Mouse (Mus musculus) neural tube, embryonic 14.5 days (tissue): ENCODE data around the gene Zmynd8. TPM values are rescaled to one million over a fixed set of nuclear protein-coding genes. Genes with fewer than 3 reads are reported as not detected.

Source experiments
- ATAC-seq: fragments of 200-750 bp; cut with Nextera tagmentation; 2 replicates; pipeline ENCODE4 v1.8.0; 2017; ENCODE audit warnings: low read depth, mild to moderate bottlenecking, moderate TSS enrichment, moderate library complexity
- H3K27ac ChIP-seq: fragments of 300-500 bp; sonication (generic); 2 replicates; pipeline ENCODE4 v1.5.1; 2014; ENCODE audit warnings: low read depth, mild to moderate bottlenecking, control low read depth, low read length, moderate library complexity, mixed read lengths
- H3K27me3 ChIP-seq: fragments of 300-500 bp; sonication (generic); 2 replicates; pipeline ENCODE4 v1.6.1; 2014; ENCODE audit warnings: low read length; ENCODE audit not compliant: control insufficient read depth, insufficient read depth
- H3K36me3 ChIP-seq: fragments of 300-500 bp; sonication (generic); 2 replicates; pipeline ENCODE4 v1.6.1; 2014; ENCODE audit warnings: low read length, mixed read lengths; ENCODE audit not compliant: control insufficient read depth, insufficient read depth
- H3K4me1 ChIP-seq: fragments of 300-500 bp; sonication (generic); 2 replicates; pipeline ENCODE4 v1.6.1; 2014; ENCODE audit warnings: low read length; ENCODE audit not compliant: control insufficient read depth, insufficient read depth
- H3K4me2 ChIP-seq: fragments of 300-500 bp; sonication (generic); 2 replicates; pipeline ENCODE4 v1.6.1; 2014; ENCODE audit warnings: mild to moderate bottlenecking, low read depth, low read length, control low read depth
- H3K4me3 ChIP-seq: fragments of 300-500 bp; sonication (generic); 2 replicates; pipeline ENCODE4 v1.5.1; 2014; ENCODE audit warnings: low read depth, low read length, control low read depth, mixed read lengths
- H3K9ac ChIP-seq: fragments of 300-500 bp; sonication (generic); replicated peaks from 2 replicates; pipeline ENCODE4 v1.6.1; 2014; ENCODE audit warnings: low read depth, mild to moderate bottlenecking, control low read depth, low read length, mixed read lengths
- H3K9me3 ChIP-seq: fragments of 300-500 bp; sonication (generic); 2 replicates; pipeline ENCODE4 v1.6.1; 2016; ENCODE audit warnings: low read length; ENCODE audit not compliant: control insufficient read depth
- WGBS: fragments of 180-500 bp; shearing (Covaris S2); extraction: QIAGEN DNeasy Blood & Tissue Kit; methylation state at CpG from one replicate; pipeline ENCODE4 v1.1.7; 2014; 5-methylcytosine and 5-hydroxymethylcytosine counted together
- polyA plus RNA-seq: library from polyadenylated mRNA; unstranded; fragments of >200 nt; fragmentation: Nextera tagmentation; extraction: Ambion mirVana; gene quantifications from 2 replicates; pipeline ENCODE4 v1.2.1, GENCODE M21; 2014

Gene Zmynd8
- polyA plus RNA-seq, 1 experiment from 2014 or later: 69.3 TPM

- no peak; the same call in 1 of the 2 replicates for ATAC-seq
Measured at GRCm38 (mm10) chr2:165768805-165769358, 129.9 kb downstream of the Zmynd8 start.

GRCm38 (mm10) chr2:165759421-165759985 is 139.3 kb downstream of the Zmynd8 start:
- Histone ChIP-seq H3K27ac (no peak overlapping the region), H3K9me3 (no peaks in the 10 kb centered on the region), H3K4me3 (no peak overlapping the region), H3K4me2 (no peak overlapping the region), H3K36me3 (no peaks in the 10 kb centered on the region), H3K9ac (no peak overlapping the region), H3K27me3 (no peaks in the 10 kb centered on the region), H3K4me1 (peaks cover 7% of the 10 kb centered on the region; the same call in 1 of the 2 replicates)
- no peak for ATAC-seq
- 72% methylated on average over 13 of the region's 13 CpGs for WGBS

More at GRCm38 (mm10) chr2:165768805-165769358, 129.9 kb downstream of the Zmynd8 start:
- Histone ChIP-seq H3K9me3 (no peaks in the 10 kb centered on the region), H3K27ac (peak overlapping the region; percentile 1; the same call in 1 of the 2 replicates), H3K36me3 (no peaks in the 10 kb centered on the region; the same call in 1 of the 2 replicates), H3K27me3 (no peaks in the 10 kb centered on the region), H3K4me3 (no peak overlapping the region), H3K4me2 (no peak overlapping the region), H3K4me1 (peaks cover 4% of the 10 kb centered on the region; the same call in 1 of the 2 replicates), H3K9ac (no peak overlapping the region)
- WGBS: 42% methylated on average over 10 of the region's 11 CpGs

GRCm38 (mm10) chr2:165758534-165758933 is 140.3 kb downstream of the Zmynd8 start:
- Histone ChIP-seq H3K27ac (peak overlapping the region; percentile 7; the same call in 1 of the 2 replicates), H3K9ac (no peak overlapping the region), H3K36me3 (no peaks in the 10 kb centered on the region), H3K27me3 (no peaks in the 10 kb centered on the region), H3K9me3 (no peaks in the 10 kb centered on the region), H3K4me1 (peaks cover 7% of the 10 kb centered on the region; the same call in 1 of the 2 replicates), H3K4me2 (no peak overlapping the region), H3K4me3 (no peak overlapping the region)
- peak; percentile 32; the same call in 1 of the 2 replicates for ATAC-seq
- 7% methylated on average over 5 of the region's 5 CpGs for WGBS

GRCm38 (mm10) chr2:165757799-165758198 is 141.0 kb downstream of the Zmynd8 start:
- H3K9ac ChIP-seq: 0 out of 2 replicates have a peak overlapping the region, but pooled peaks have one; percentile 42
- 28% methylated on average over 15 of the region's 15 CpGs for WGBS
- no peaks in the 10 kb centered on the region for H3K9me3 ChIP-seq
- no peaks in the 10 kb centered on the region for H3K36me3 ChIP-seq
- H3K4me3 ChIP-seq: no peak overlapping the region
- H3K27me3 ChIP-seq: no peaks in the 10 kb centered on the region
- peak overlapping the region; percentile 40; the same call in 1 of the 2 replicates for H3K27ac ChIP-seq
- H3K4me2 ChIP-seq: peak overlapping the region; percentile 3; the same call in 1 of the 2 replicates
- H3K4me1 ChIP-seq: peaks cover 7% of the 10 kb centered on the region; the same call in 1 of the 2 replicates
- peak; percentile 50 for ATAC-seq

- no peaks in the 10 kb centered on the region for H3K9me3 ChIP-seq
- no peak overlapping the region for H3K4me2 ChIP-seq
- no peak overlapping the region for H3K4me3 ChIP-seq
- WGBS: 83% methylated on average over 4 of the region's 4 CpGs
- peaks cover 2% of the 10 kb centered on the region; the same call in 1 of the 2 replicates for H3K4me1 ChIP-seq
- H3K36me3 ChIP-seq: no peaks in the 10 kb centered on the region
- no peaks in the 10 kb centered on the region for H3K27me3 ChIP-seq
- H3K27ac ChIP-seq: no peak overlapping the region
- no peak for ATAC-seq
- no peak overlapping the region for H3K9ac ChIP-seq
Measured at GRCm38 (mm10) chr2:165752704-165753103, 146.1 kb downstream of the Zmynd8 start.

- H3K4me1 ChIP-seq: no peaks in the 10 kb centered on the region
- H3K9me3 ChIP-seq: no peaks in the 10 kb centered on the region
- H3K9ac ChIP-seq: no peak overlapping the region
- H3K27ac ChIP-seq: no peak overlapping the region
- 10% methylated on average over 7 of the region's 7 CpGs for WGBS
- H3K4me3 ChIP-seq: no peak overlapping the region
- no peaks in the 10 kb centered on the region for H3K36me3 ChIP-seq
- H3K27me3 ChIP-seq: no peaks in the 10 kb centered on the region
- peak; percentile 48 for ATAC-seq
- no peak overlapping the region for H3K4me2 ChIP-seq
Measured at GRCm38 (mm10) chr2:165751068-165751467, 147.7 kb downstream of the Zmynd8 start.

- no peaks in the 10 kb centered on the region for H3K9me3 ChIP-seq
- no peak overlapping the region for H3K4me3 ChIP-seq
- H3K27me3 ChIP-seq: no peaks in the 10 kb centered on the region
- H3K36me3 ChIP-seq: no peaks in the 10 kb centered on the region
- no peak overlapping the region for H3K4me2 ChIP-seq
- WGBS: 11% methylated on average over 11 of the region's 11 CpGs
- no peak overlapping the region for H3K9ac ChIP-seq
- ATAC-seq: no peak
- 0 out of 2 replicates have a peak, but pooled peaks cover 6% of the 10 kb centered on the region for H3K4me1 ChIP-seq
- H3K27ac ChIP-seq: no peak overlapping the region
Measured at GRCm38 (mm10) chr2:165748426-165748825, 150.4 kb downstream of the Zmynd8 start.

- 51% methylated on average over 7 of the region's 7 CpGs for WGBS
- Histone ChIP-seq H3K27ac (no peak overlapping the region), H3K9ac (no peak overlapping the region), H3K4me2 (no peak overlapping the region), H3K36me3 (no peaks in the 10 kb centered on the region), H3K4me1 (0 out of 2 replicates have a peak, but pooled peaks cover 6% of the 10 kb centered on the region), H3K9me3 (no peaks in the 10 kb centered on the region), H3K4me3 (no peak overlapping the region), H3K27me3 (no peaks in the 10 kb centered on the region)
- no peak for ATAC-seq
Measured at GRCm38 (mm10) chr2:165747975-165748374, 150.8 kb downstream of the Zmynd8 start.
